Mouse (Mus musculus): ENCODE data around the gene Itgb6. TPM values are rescaled to one million over a fixed set of nuclear protein-coding genes. Genes with fewer than 3 reads are reported as not detected.

Gene Itgb6
- polyA plus RNA-seq, 1 experiment from 2014 or later: 0.38 TPM

- Histone ChIP-seq H3K9me3 (replicated peaks) (no peaks in the 10 kb centered on the region), H3K4me3 (no peak overlapping the region), H3K27ac (no peak overlapping the region), H3K4me2 (peak overlapping the region; percentile 1; the same call in 1 of the 2 replicates), H3K9ac (no peak overlapping the region), H3K36me3 (no peaks in the 10 kb centered on the region), H3K27me3 (no peaks in the 10 kb centered on the region), H3K4me1 (replicated peaks) (peaks cover 19% of the 10 kb centered on the region)
- ATAC-seq (replicated peaks; ENCODE audit: insufficient number of reproducible peaks, insufficient read depth, low FRiP score, low read depth): no peak
- WGBS: 54% methylated on average over 10 of the region's 10 CpGs
Observed at GRCm38 (mm10) chr2:60639617-60640341, 82.7 kb downstream of the Itgb6 start.

- no peak overlapping the region for H3K4me3 ChIP-seq
- no peak overlapping the region for H3K27ac ChIP-seq
- H3K9me3 ChIP-seq (replicated peaks): no peaks in the 10 kb centered on the region
- H3K4me1 ChIP-seq (replicated peaks): peaks cover 19% of the 10 kb centered on the region
- H3K4me2 ChIP-seq: no peak overlapping the region
- no peak for ATAC-seq (replicated peaks; ENCODE audit: insufficient number of reproducible peaks, insufficient read depth, low FRiP score, low read depth)
- 59% methylated on average over 20 of the region's 20 CpGs for WGBS
- no peak overlapping the region for H3K9ac ChIP-seq
- H3K27me3 ChIP-seq: no peaks in the 10 kb centered on the region
- no peaks in the 10 kb centered on the region for H3K36me3 ChIP-seq
Observed at GRCm38 (mm10) chr2:60636910-60637761, 85.3 kb downstream of the Itgb6 start.

- Histone ChIP-seq H3K4me2 (no peak overlapping the region), H3K9me3 (replicated peaks) (no peaks in the 10 kb centered on the region), H3K27me3 (no peaks in the 10 kb centered on the region), H3K9ac (no peak overlapping the region), H3K4me1 (replicated peaks) (peaks cover 19% of the 10 kb centered on the region), H3K4me3 (no peak overlapping the region), H3K36me3 (no peaks in the 10 kb centered on the region), H3K27ac (no peak overlapping the region)
- WGBS: 61% methylated on average over 3 of the region's 3 CpGs
- ATAC-seq (replicated peaks; ENCODE audit: insufficient number of reproducible peaks, insufficient read depth, low FRiP score, low read depth): no peak
Observed at GRCm38 (mm10) chr2:60636481-60636880, 86.0 kb downstream of the Itgb6 start.

GRCm38 (mm10) chr2:60636038-60636437, 86.4 kb downstream of the Itgb6 start:
- no peak for ATAC-seq (replicated peaks; ENCODE audit: insufficient number of reproducible peaks, insufficient read depth, low FRiP score, low read depth)
- Histone ChIP-seq H3K4me2 (no peak overlapping the region), H3K36me3 (no peaks in the 10 kb centered on the region), H3K9ac (no peak overlapping the region), H3K4me1 (replicated peaks) (peaks cover 19% of the 10 kb centered on the region), H3K9me3 (replicated peaks) (no peaks in the 10 kb centered on the region), H3K4me3 (no peak overlapping the region), H3K27ac (no peak overlapping the region), H3K27me3 (no peaks in the 10 kb centered on the region)
- 72% methylated on average over 6 of the region's 6 CpGs for WGBS

GRCm38 (mm10) chr2:60632791-60633190, 89.7 kb downstream of the Itgb6 start:
- 89% methylated on average over 2 of the region's 2 CpGs for WGBS
- Histone ChIP-seq H3K36me3 (no peaks in the 10 kb centered on the region), H3K9me3 (replicated peaks) (no peaks in the 10 kb centered on the region), H3K27me3 (no peaks in the 10 kb centered on the region), H3K9ac (no peak overlapping the region), H3K4me3 (no peak overlapping the region), H3K4me2 (no peak overlapping the region), H3K4me1 (replicated peaks) (peaks cover 5% of the 10 kb centered on the region; the same call in 1 of the 2 replicates), H3K27ac (no peak overlapping the region)
- no peak for ATAC-seq (replicated peaks; ENCODE audit: insufficient number of reproducible peaks, insufficient read depth, low FRiP score, low read depth)

GRCm38 (mm10) chr2:60630304-60630703, 92.1 kb downstream of the Itgb6 start:
- no peak overlapping the region for H3K4me2 ChIP-seq
- no peaks in the 10 kb centered on the region for H3K4me1 ChIP-seq (replicated peaks)
- no peak overlapping the region for H3K4me3 ChIP-seq
- no peaks in the 10 kb centered on the region for H3K27me3 ChIP-seq
- no peaks in the 10 kb centered on the region for H3K9me3 ChIP-seq (replicated peaks)
- WGBS: 76% methylated on average over 2 of the region's 2 CpGs
- no peak overlapping the region for H3K9ac ChIP-seq
- no peak overlapping the region for H3K27ac ChIP-seq
- no peaks in the 10 kb centered on the region for H3K36me3 ChIP-seq
- no peak for ATAC-seq (replicated peaks; ENCODE audit: insufficient number of reproducible peaks, insufficient read depth, low FRiP score, low read depth)

- Histone ChIP-seq H3K9me3 (replicated peaks) (no peaks in the 10 kb centered on the region), H3K4me1 (replicated peaks) (no peaks in the 10 kb centered on the region), H3K9ac (no peak overlapping the region), H3K4me2 (no peak overlapping the region), H3K4me3 (no peak overlapping the region), H3K36me3 (no peaks in the 10 kb centered on the region), H3K27me3 (no peaks in the 10 kb centered on the region), H3K27ac (no peak overlapping the region)
- WGBS: 76% methylated on average over 4 of the region's 4 CpGs
- ATAC-seq (replicated peaks; ENCODE audit: insufficient number of reproducible peaks, insufficient read depth, low FRiP score, low read depth): no peak
Observed at GRCm38 (mm10) chr2:60627952-60628351, 94.5 kb downstream of the Itgb6 start.

- no peak overlapping the region for H3K27ac ChIP-seq
- 69% methylated on average over 10 of the region's 10 CpGs for WGBS
- no peak overlapping the region for H3K4me3 ChIP-seq
- H3K27me3 ChIP-seq: no peaks in the 10 kb centered on the region
- no peaks in the 10 kb centered on the region for H3K4me1 ChIP-seq (replicated peaks)
- ATAC-seq (replicated peaks; ENCODE audit: insufficient number of reproducible peaks, insufficient read depth, low FRiP score, low read depth): no peak
- no peaks in the 10 kb centered on the region for H3K36me3 ChIP-seq
- H3K9ac ChIP-seq: no peak overlapping the region
- H3K4me2 ChIP-seq: no peak overlapping the region
- H3K9me3 ChIP-seq (replicated peaks): no peaks in the 10 kb centered on the region
Observed at GRCm38 (mm10) chr2:60627515-60627914, 94.9 kb downstream of the Itgb6 start.

GRCm38 (mm10) chr2:60625766-60626165, 96.7 kb downstream of the Itgb6 start:
- H3K4me2 ChIP-seq: no peak overlapping the region
- no peaks in the 10 kb centered on the region for H3K4me1 ChIP-seq (replicated peaks)
- no peaks in the 10 kb centered on the region for H3K27me3 ChIP-seq
- no peak overlapping the region for H3K4me3 ChIP-seq
- no peak overlapping the region for H3K27ac ChIP-seq
- H3K9me3 ChIP-seq (replicated peaks): no peaks in the 10 kb centered on the region
- no peak for ATAC-seq (replicated peaks; ENCODE audit: insufficient number of reproducible peaks, insufficient read depth, low FRiP score, low read depth)
- whole genome bisulfite sequencing: 26% methylated on average over 2 of the region's 2 CpGs
- H3K36me3 ChIP-seq: no peaks in the 10 kb centered on the region
- no peak overlapping the region for H3K9ac ChIP-seq

GRCm38 (mm10) chr2:60622161-60622560, 100.3 kb downstream of the Itgb6 start:
- Histone ChIP-seq H3K4me2 (no peak overlapping the region), H3K4me1 (replicated peaks) (no peaks in the 10 kb centered on the region), H3K9ac (no peak overlapping the region), H3K27ac (no peak overlapping the region), H3K9me3 (replicated peaks) (no peaks in the 10 kb centered on the region), H3K4me3 (no peak overlapping the region), H3K27me3 (no peaks in the 10 kb centered on the region), H3K36me3 (no peaks in the 10 kb centered on the region)
- no peak for ATAC-seq (replicated peaks; ENCODE audit: insufficient number of reproducible peaks, insufficient read depth, low FRiP score, low read depth)
- WGBS: 77% methylated on average over 7 of the region's 7 CpGs

GRCm38 (mm10) chr2:60614758-60615157, 107.7 kb downstream of the Itgb6 start:
- WGBS: 88% methylated on average over 7 of the region's 7 CpGs
- no peaks in the 10 kb centered on the region for H3K36me3 ChIP-seq
- no peaks in the 10 kb centered on the region for H3K27me3 ChIP-seq
- H3K4me1 ChIP-seq (replicated peaks): no peaks in the 10 kb centered on the region
- H3K4me3 ChIP-seq: no peak overlapping the region
- no peak overlapping the region for H3K4me2 ChIP-seq
- no peak overlapping the region for H3K27ac ChIP-seq
- ATAC-seq (replicated peaks; ENCODE audit: insufficient number of reproducible peaks, insufficient read depth, low FRiP score, low read depth): no peak
- H3K9ac ChIP-seq: no peak overlapping the region
- no peaks in the 10 kb centered on the region for H3K9me3 ChIP-seq (replicated peaks)
